Mouse (Mus musculus) cortical plate, adult 2 months (tissue): Measurements from ENCODE around the gene Cdk14. TPM values are rescaled to one million over a fixed set of nuclear protein-coding genes. Genes with fewer than 3 reads are reported as not detected.

Experiments
- H3K27ac ChIP-seq: fragments of 200-500 bp; 2 replicates; pipeline ENCODE4 v1.5.1; 2012; ENCODE audit warnings: low read length, control low read depth, inconsistent platforms; ENCODE audit not compliant: insufficient read depth
- H3K4me1 ChIP-seq: fragments of 200-500 bp; 2 replicates; pipeline ENCODE4 v1.6.1; 2011; ENCODE audit warnings: low read length; ENCODE audit not compliant: control insufficient read depth, insufficient read depth
- H3K4me3 ChIP-seq: fragments of 200-500 bp; 2 replicates; pipeline ENCODE4 v1.5.1; 2011; ENCODE audit warnings: mild to moderate bottlenecking, low read length, control low read depth; ENCODE audit not compliant: insufficient read depth
- CTCF ChIP-seq: fragments of 200-500 bp; IDR thresholded peaks from 2 replicates; pipeline ENCODE4 v1.5.1; 2011; ENCODE audit warnings: mild to moderate bottlenecking, control low read depth, low read length; ENCODE audit not compliant: insufficient read depth; ENCODE audit errors: extremely low read depth
- POLR2A ChIP-seq: fragments of 200-500 bp; IDR thresholded peaks from 2 replicates; pipeline ENCODE4 v1.6.1; 2011; ENCODE audit warnings: mild to moderate bottlenecking, low read length, control low read depth; ENCODE audit not compliant: insufficient read depth; ENCODE audit errors: extremely low read depth
- polyA plus RNA-seq: library from polyadenylated mRNA; depleted of rRNA; stranded (reverse); fragments of >200 nt; gene quantifications from 2 replicates; pipeline ENCODE4 v1.2.3, GENCODE M21; 2012

Gene Cdk14
- polyA plus RNA-seq, 1 experiment, result 89.5 TPM

DNA sequence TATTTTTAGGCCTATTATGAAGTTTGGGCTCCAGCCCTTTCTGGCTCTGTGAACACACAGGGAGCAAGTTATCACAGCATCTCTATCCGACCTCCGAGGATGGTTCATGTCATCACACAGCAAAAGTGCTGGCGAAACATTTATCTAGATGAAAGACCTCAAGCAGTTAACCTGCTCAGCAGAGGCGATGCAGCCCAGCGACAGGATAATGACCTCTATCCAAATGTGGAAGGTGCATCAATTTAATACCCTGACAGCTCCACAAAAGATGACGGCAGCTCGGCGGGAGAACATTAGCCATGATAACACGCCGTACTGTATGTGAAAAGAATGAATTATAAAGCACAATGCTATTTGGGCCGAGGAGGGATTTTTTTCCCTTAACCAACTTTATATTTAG lies 586.2 kb downstream of the Cdk14 start:
- no peak overlapping the region for H3K27ac ChIP-seq

DNA sequence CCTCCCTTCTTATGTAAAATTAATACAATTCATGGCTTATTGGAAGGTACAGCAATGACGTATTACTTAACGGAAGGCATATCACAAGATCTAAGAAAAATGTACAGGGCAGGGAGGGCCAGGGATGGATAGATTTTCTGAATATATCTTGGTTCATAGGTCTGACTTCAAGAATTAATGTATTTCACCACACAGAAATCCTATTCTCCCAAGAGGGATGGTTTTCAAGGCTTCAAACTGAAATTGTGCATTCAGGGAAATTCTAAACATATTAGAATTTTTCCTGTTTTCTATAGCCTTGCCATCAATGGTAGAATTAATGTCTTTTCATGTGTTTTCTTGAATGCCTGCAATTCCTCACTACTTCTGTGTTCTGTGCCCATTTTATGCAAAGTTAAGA lies 593.2 kb downstream of the Cdk14 start:
- TF ChIP-seq CTCF (no peak), POLR2A (no peak)
- Histone ChIP-seq H3K4me3 (no peak overlapping the region), H3K27ac (no peak overlapping the region), H3K4me1 (no peaks in the 10 kb centered on the region)

More for the DNA sequence above, 586.2 kb downstream of the Cdk14 start:
- Histone ChIP-seq H3K4me1 (no peaks in the 10 kb centered on the region), H3K4me3 (no peak overlapping the region)
- TF ChIP-seq POLR2A, result no peak
- no peak for TF ChIP-seq CTCF

DNA sequence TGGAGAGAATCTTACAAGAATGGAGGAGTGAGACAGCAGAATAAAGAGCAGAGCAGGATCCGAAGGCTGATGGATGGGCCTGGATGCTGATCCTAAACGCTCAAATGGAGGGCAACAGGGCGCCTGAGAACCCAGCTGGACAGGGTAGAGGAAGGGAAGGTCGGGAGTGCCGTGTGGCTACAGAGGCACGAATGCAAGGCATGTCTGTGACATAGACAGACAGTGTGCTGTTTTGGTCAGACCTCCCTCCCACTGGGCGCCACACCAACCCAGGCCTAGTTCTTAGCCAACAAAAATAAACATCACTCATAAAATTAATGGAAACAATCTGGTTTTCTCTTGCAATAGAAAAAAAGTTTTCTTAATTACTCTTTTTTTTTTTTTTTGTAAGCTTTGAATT lies 594.2 kb downstream of the Cdk14 start:
- H3K4me1 ChIP-seq, result no peaks in the 10 kb centered on the region
- TF ChIP-seq POLR2A, result no peak
- no peak for TF ChIP-seq CTCF

DNA sequence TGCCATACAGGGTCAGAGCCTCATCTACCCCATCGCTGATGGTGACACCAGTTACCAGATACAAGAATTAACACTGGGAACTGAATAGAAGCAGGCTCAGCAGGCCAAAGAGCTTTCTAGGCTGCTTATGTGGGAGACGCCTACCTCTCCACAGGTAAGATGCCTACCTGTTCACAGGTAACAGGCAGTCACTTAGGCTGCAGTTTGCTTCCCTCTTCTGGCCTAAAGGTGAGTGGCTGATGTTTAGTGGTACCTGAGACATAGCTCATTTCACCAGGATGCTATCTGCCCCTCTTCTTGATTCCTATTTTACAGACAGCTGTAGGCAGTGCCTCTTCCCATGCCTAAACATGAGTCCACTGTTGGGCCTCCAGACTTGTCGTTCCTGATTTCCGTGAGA lies 595.0 kb downstream of the Cdk14 start:
- no peak overlapping the region for H3K27ac ChIP-seq
- TF ChIP-seq POLR2A (no peak), CTCF (no peak)

More for the DNA sequence above, 594.2 kb downstream of the Cdk14 start:
- Histone ChIP-seq H3K27ac (no peak overlapping the region), H3K4me3 (no peak overlapping the region)

DNA sequence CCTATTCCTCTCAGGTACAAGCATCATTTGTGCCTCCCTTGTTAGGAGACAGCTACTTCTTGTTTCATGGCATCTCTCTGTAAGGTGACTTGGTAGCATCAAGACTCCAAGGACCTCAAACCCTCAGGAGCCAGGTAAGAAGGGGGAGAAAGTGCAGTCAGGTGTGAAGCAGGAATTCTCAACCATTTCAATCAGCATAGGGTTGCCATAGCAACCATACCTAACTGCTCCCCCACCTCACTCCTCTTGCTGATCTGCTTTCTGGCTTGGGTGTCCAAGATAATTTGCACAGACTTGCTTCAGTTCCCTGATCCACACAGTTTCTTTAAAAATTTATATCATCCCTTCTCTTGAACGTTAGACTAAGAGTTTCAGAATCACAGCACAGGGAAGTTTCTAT lies 595.9 kb downstream of the Cdk14 start:
- Histone ChIP-seq H3K4me3 (no peak overlapping the region), H3K27ac (no peak overlapping the region), H3K4me1 (peaks cover 1% of the 10 kb centered on the region; the same call in 1 of the 2 replicates)
- no peak for TF ChIP-seq POLR2A

More for the DNA sequence above, 595.0 kb downstream of the Cdk14 start:
- peaks cover 1% of the 10 kb centered on the region; the same call in 1 of the 2 replicates for H3K4me1 ChIP-seq
- no peak overlapping the region for H3K4me3 ChIP-seq

DNA sequence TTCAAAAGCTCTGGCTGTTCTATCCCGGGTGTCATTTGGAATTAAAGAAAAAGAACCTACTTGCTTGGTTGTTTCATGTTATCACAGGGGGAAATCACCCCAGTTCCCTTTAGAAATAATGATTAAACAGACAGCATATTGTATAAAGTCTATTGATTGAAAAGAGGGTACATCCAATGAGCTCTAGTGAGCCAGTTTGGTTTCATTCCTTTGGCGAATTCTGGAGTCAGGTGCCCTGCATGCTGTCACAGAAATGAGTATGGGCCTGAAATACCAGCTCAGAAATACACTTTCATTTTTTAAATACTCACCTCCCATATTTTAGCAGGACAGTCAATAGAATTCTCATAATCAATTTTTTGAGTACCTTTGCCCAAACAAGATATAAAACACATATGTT lies 598.1 kb downstream of the Cdk14 start:
- Histone ChIP-seq H3K4me3 (no peak overlapping the region), H3K27ac (no peak overlapping the region), H3K4me1 (peaks cover 1% of the 10 kb centered on the region; the same call in 1 of the 2 replicates)
- TF ChIP-seq POLR2A, result no peak
- TF ChIP-seq CTCF, result no peak

DNA sequence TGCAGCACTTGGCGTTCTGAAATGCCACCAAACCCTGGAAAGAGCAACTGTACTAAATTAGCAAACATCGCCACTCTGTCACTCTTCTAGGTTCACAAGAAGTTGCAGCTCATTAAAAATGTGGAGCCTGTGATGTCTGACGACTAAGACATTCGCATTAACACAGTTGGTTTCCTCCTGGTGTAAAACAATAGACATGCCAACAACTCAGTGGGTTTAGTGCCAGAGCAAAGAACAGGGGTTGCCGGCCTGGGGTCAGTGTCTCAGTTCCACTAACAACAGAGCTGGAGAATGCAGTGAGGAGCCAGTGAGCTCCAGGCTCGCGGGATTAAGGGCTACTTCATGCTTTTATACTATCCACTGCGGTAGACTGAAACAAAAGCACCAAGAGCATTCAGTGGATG lies 598.7 kb downstream of the Cdk14 start:
- no peak for TF ChIP-seq POLR2A
- H3K27ac ChIP-seq, result no peak overlapping the region
- peaks cover 1% of the 10 kb centered on the region; the same call in 1 of the 2 replicates for H3K4me1 ChIP-seq
- H3K4me3 ChIP-seq, result no peak overlapping the region

DNA sequence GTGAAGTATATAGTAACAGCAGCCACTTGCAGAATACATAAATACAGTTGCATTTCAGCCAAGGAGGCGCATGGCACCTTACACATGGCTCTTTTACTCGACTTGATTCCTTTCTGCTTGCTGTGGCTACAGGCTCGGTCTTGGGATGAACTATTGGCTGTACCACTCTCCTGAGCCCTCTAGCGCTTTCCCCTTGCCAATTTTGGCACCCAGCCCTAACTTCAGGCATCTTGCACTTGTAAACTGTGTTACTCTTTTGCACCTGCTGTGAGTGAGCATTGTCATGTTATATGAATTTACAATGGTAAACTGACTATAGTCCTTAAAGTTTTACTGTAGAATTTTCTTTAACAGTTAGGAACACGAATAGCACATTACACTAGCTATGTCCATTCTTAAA lies 603.1 kb downstream of the Cdk14 start:
- Histone ChIP-seq H3K4me1 (peaks cover 1% of the 10 kb centered on the region; the same call in 1 of the 2 replicates), H3K4me3 (no peak overlapping the region), H3K27ac (no peak overlapping the region)
- TF ChIP-seq CTCF, result no peak
- TF ChIP-seq POLR2A, result no peak

DNA sequence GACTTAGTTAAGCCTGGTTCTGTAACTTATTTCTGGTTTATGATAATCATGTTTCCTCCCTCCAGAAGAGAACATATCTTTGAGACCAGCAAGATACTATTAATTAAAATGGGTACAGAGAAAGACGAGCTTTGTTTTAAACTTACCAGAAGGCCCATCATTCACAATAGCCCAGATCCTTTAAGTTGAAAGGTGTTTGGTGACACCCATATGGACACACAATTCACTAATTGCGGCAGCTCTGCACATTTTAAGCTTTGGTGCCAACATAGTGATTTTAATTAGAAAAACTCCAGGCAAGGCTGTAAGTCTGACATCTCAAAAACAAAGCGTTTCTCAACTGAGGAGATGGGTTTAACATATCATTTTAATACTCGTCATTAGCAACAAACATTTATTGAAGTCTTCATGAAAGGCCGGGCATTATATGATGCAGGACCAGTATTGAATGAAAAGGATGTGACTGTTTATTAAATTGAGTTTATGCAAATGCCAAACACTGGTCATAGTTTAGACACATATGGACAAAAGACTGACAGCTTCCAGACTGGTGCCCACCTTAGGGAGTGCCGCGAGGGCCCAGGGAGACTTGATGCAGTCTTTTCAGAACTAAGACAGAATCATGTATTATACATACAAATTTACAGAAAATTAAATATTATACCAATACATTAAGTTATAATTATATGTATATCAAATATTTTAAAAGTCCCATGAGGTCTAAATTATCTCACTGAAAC lies 605.5 kb downstream of the Cdk14 start:
- no peaks in the 10 kb centered on the region for H3K4me1 ChIP-seq
- no peak overlapping the region for H3K4me3 ChIP-seq
- TF ChIP-seq POLR2A, result no peak
- TF ChIP-seq CTCF, result no peak
- no peak overlapping the region for H3K27ac ChIP-seq

DNA sequence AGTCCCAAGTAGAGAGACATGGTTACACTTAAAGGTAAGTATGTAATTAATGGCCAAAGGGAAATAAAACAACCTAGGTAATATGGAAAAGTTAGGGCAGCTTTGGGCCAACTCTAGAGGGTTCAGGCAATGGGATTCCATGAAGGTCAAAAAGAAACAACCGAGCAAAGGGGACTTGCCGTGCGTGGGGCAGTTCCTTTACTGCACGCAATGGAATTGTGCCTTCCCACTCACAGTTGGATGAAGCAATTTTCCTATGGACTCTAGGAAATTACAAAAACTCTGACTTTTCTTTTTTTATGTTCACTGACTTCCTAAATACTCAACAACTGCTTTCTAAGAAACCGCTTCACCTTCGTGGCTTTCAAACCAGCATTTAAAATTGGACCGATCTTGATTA lies 606.8 kb downstream of the Cdk14 start:
- H3K4me1 ChIP-seq, result no peaks in the 10 kb centered on the region
- H3K27ac ChIP-seq, result no peak overlapping the region
- TF ChIP-seq POLR2A (no peak), CTCF (no peak)
- H3K4me3 ChIP-seq, result no peak overlapping the region
